Mouse (Mus musculus): ENCODE measurements around the gene 1700003E16Rik. TPM values are rescaled to one million over a fixed set of nuclear protein-coding genes. Genes with fewer than 3 reads are reported as not detected.

1700003E16Rik gene
- polyA plus RNA-seq, 1 experiment from 2014 or later: 3.8 TPM

- Histone ChIP-seq H3K4me3 (no peak overlapping the region), H3K4me1 (peaks cover 29% of the 10 kb centered on the region), H3K9ac (no peak overlapping the region), H3K9me3 (no peaks in the 10 kb centered on the region), H3K27ac (no peak overlapping the region), H3K27me3 (no peaks in the 10 kb centered on the region), H3K4me2 (replicated peaks) (no peak overlapping the region), H3K36me3 (0 out of 2 replicates have a peak, but pooled peaks cover under 1% of the 10 kb centered on the region)
- no peak for ATAC-seq (ENCODE audit: low FRiP score, low read depth)
- 81% methylated on average over 3 of the region's 3 CpGs for WGBS
These were observed 22.0 kb upstream of the 1700003E16Rik start for GRCm38 (mm10) chr6:83134226-83134625.

DNA sequence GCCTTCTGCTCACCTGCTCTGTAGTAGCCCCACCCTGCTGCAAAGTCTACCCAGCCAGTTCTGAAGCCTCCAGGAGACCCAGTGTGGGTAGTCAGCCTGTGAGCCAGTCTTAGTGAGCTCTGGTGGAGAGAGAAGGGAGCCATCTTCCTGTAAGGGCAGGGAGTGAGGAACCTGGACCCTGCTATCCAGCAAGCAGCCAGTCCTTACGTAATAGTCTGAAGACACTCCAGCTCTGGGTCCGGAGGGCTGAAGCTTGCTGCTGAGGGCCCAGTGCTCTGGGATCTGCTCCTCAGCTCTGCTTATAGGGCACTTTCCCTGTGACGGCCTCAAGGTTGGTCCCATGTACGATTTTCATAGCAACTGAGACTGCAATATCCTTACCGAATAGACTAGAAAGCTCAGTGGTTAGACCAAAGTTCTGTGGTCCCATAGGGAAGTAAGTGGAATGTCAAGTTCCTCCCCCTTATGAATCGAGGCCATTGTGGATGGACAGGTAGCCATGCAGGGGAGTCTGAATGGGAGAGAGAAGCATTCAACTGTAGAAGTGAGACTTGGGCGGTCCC lies 21.2 kb upstream of the 1700003E16Rik start, which contains the start of gene Rtkn:
Gene Rtkn (plus strand): TSS at position 513 of the 563 bp plus-strand sequence.
- Histone ChIP-seq H3K9me3 (no peaks in the 10 kb centered on the region), H3K27ac (peak within 1 kb of the TSS; percentile 100), H3K9ac (peak within 1 kb of the TSS; percentile 89), H3K4me1 (peaks cover 37% of the 10 kb centered on the region), H3K4me2 (replicated peaks) (peak within 1 kb of the TSS; percentile 94), H3K4me3 (peak within 1 kb of the TSS; percentile 61), H3K27me3 (no peaks in the 10 kb centered on the region), H3K36me3 (peaks cover 8% of the 10 kb centered on the region; the same call in 1 of the 2 replicates)
- 60% methylated on average over 7 of the region's 7 CpGs for WGBS
- no peak for ATAC-seq (ENCODE audit: low FRiP score, low read depth)

DNA sequence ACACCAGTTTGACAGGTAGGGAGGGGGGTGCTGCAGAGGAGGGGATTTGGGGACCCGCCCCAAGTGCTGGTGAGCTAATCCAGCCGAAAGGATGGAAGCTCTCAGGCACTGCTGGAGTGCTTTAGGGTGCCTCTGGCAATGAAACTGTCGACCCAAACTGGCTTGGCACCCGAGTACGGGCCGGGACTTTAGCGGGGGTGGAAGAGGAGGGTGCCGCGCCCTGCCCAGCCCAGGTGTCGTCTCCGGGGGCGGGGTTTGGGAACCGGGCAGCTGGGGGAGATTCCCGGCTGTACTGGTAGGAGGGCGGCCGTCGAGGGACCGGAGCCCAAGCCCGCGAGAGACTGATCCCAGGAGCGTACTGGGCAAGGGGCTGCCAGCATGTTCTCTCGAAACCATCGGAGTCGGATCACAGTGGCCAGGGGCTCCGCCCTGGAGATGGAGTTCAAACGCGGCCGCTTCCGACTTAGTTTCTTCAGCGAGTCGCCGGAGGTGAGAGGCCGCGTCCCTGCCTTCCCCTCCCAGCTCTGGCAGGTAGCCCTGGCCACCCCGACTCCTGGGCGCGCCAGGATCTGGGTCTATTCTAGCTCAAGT lies 20.5 kb upstream of the 1700003E16Rik start:
- no peaks in the 10 kb centered on the region for H3K9me3 ChIP-seq
- WGBS: 2% methylated on average over 37 of the region's 37 CpGs
- H3K27ac ChIP-seq: peak overlapping the region; percentile 100

GRCm38 (mm10) chr6:83136291-83136880 lies 19.8 kb upstream of the 1700003E16Rik start:
- peak overlapping the region; percentile 89 for H3K9ac ChIP-seq
- ATAC-seq (ENCODE audit: low FRiP score, low read depth): no peak
- no peaks in the 10 kb centered on the region for H3K27me3 ChIP-seq
- H3K27ac ChIP-seq: peak overlapping the region; percentile 100
- H3K9me3 ChIP-seq: no peaks in the 10 kb centered on the region
- 7% methylated on average over 5 of the region's 5 CpGs for WGBS
- H3K4me1 ChIP-seq: peaks cover 43% of the 10 kb centered on the region
- H3K36me3 ChIP-seq: peaks cover 9% of the 10 kb centered on the region; the same call in 1 of the 2 replicates
- H3K4me3 ChIP-seq: peak overlapping the region; percentile 61
- H3K4me2 ChIP-seq (replicated peaks): peak overlapping the region; percentile 94

More for the DNA sequence above, 20.5 kb upstream of the 1700003E16Rik start:
- Histone ChIP-seq H3K36me3 (peaks cover 9% of the 10 kb centered on the region; the same call in 1 of the 2 replicates), H3K4me1 (peaks cover 40% of the 10 kb centered on the region), H3K27me3 (no peaks in the 10 kb centered on the region), H3K4me2 (replicated peaks) (peak overlapping the region; percentile 94), H3K9ac (peak overlapping the region; percentile 89), H3K4me3 (peak overlapping the region; percentile 61)
- no peak for ATAC-seq (ENCODE audit: low FRiP score, low read depth)

- ATAC-seq (ENCODE audit: low FRiP score, low read depth): peak; percentile 90
- H3K4me2 ChIP-seq (replicated peaks): peak overlapping the region; percentile 94
- H3K27me3 ChIP-seq: no peaks in the 10 kb centered on the region
- peaks cover 9% of the 10 kb centered on the region; the same call in 1 of the 2 replicates for H3K36me3 ChIP-seq
- H3K4me3 ChIP-seq: peak overlapping the region; percentile 61
- H3K4me1 ChIP-seq: peaks cover 49% of the 10 kb centered on the region
- H3K9ac ChIP-seq: peak overlapping the region; percentile 89
- H3K9me3 ChIP-seq: no peaks in the 10 kb centered on the region
- peak overlapping the region; percentile 100 for H3K27ac ChIP-seq
- WGBS: under 1% methylated on average over 26 of the region's 26 CpGs
These were observed 19.2 kb upstream of the 1700003E16Rik start for GRCm38 (mm10) chr6:83136881-83137575.

DNA sequence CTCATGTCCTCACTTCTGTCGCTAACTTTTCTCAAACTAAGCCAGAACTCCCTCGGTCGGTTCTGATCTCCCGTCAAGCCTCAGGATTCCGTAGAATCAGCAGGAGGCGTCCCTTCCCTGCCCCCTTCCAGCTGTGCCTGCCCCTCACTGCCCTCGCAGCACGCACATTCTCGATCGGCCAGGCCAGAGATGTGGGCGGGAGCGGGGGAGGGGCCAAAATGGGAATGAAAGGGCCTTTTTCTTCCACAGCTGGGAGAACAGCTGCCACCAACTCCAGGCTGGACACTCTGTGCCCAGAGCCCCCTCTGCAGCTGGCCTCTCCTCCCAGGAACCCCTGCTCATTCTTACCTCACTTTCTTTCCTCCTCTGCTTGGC lies 18.6 kb upstream of the 1700003E16Rik start:
- peak; percentile 85 for ATAC-seq (ENCODE audit: low FRiP score, low read depth)
- H3K9me3 ChIP-seq: no peaks in the 10 kb centered on the region
- 0% methylated on average over 12 of the region's 12 CpGs for WGBS
- no peaks in the 10 kb centered on the region for H3K27me3 ChIP-seq
- peak overlapping the region; percentile 94 for H3K4me2 ChIP-seq (replicated peaks)
- H3K4me3 ChIP-seq: peak overlapping the region; percentile 61
- peak overlapping the region; percentile 100 for H3K27ac ChIP-seq
- H3K4me1 ChIP-seq: peaks cover 54% of the 10 kb centered on the region
- H3K36me3 ChIP-seq: peaks cover 9% of the 10 kb centered on the region; the same call in 1 of the 2 replicates
- peak overlapping the region; percentile 89 for H3K9ac ChIP-seq

- H3K4me1 ChIP-seq: peaks cover 59% of the 10 kb centered on the region
- peaks cover 9% of the 10 kb centered on the region; the same call in 1 of the 2 replicates for H3K36me3 ChIP-seq
- H3K27me3 ChIP-seq: no peaks in the 10 kb centered on the region
- WGBS: under 1% methylated on average over 11 of the region's 11 CpGs
- peak overlapping the region; percentile 61 for H3K4me3 ChIP-seq
- ATAC-seq (ENCODE audit: low FRiP score, low read depth): peak; percentile 34
- no peaks in the 10 kb centered on the region for H3K9me3 ChIP-seq
- H3K9ac ChIP-seq: peak overlapping the region; percentile 89
- peak overlapping the region; percentile 94 for H3K4me2 ChIP-seq (replicated peaks)
- peak overlapping the region; percentile 100 for H3K27ac ChIP-seq
These were observed 18.1 kb upstream of the 1700003E16Rik start for GRCm38 (mm10) chr6:83138056-83138455.

GRCm38 (mm10) chr6:83140044-83140443 lies 16.2 kb upstream of the 1700003E16Rik start:
- no peak for ATAC-seq (ENCODE audit: low FRiP score, low read depth)
- peaks cover 18% of the 10 kb centered on the region for H3K36me3 ChIP-seq
- H3K4me1 ChIP-seq: peaks cover 63% of the 10 kb centered on the region
- no peak overlapping the region for H3K4me3 ChIP-seq
- H3K27me3 ChIP-seq: no peaks in the 10 kb centered on the region
- H3K27ac ChIP-seq: no peak overlapping the region
- no peaks in the 10 kb centered on the region for H3K9me3 ChIP-seq
- peak overlapping the region; percentile 94 for H3K4me2 ChIP-seq (replicated peaks)
- 85% methylated on average over 8 of the region's 8 CpGs for WGBS
- H3K9ac ChIP-seq: no peak overlapping the region

DNA sequence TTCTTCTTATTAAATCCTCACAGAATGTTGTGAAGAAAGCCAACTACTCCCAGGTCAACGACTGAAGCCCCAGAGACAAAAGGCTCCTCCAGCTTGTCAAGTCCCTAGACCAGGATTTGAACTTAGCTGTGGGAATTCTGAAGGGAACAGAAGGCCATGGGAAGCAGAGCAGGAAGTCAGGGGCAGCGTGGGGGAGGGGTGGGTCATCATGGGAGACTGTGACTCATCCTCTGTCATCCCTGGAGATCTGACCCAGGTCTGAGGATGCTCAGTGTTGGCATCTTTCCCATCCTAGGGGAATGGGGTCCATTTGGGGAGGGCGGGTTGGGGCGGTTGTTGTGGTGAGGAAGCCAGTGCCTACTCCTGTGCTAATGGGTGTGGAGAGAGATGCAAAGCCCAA lies 14.6 kb upstream of the 1700003E16Rik start:
- Histone ChIP-seq H3K27me3 (no peaks in the 10 kb centered on the region), H3K9me3 (no peaks in the 10 kb centered on the region), H3K4me2 (replicated peaks) (peak overlapping the region; percentile 70), H3K9ac (peak overlapping the region; percentile 69), H3K36me3 (peaks cover 30% of the 10 kb centered on the region), H3K27ac (no peak overlapping the region), H3K4me1 (peaks cover 57% of the 10 kb centered on the region), H3K4me3 (peak overlapping the region; percentile 37)
- 35% methylated on average over 4 of the region's 4 CpGs for WGBS
- no peak for ATAC-seq (ENCODE audit: low FRiP score, low read depth)

- H3K27ac ChIP-seq: 0 out of 2 replicates have a peak overlapping the region, but pooled peaks have one; percentile 15
- peaks cover 57% of the 10 kb centered on the region for H3K4me1 ChIP-seq
- H3K9me3 ChIP-seq: no peaks in the 10 kb centered on the region
- H3K4me2 ChIP-seq (replicated peaks): peak overlapping the region; percentile 70
- WGBS: 5% methylated on average over 41 of the region's 41 CpGs
- ATAC-seq (ENCODE audit: low FRiP score, low read depth): no peak
- H3K4me3 ChIP-seq: peak overlapping the region; percentile 37
- no peaks in the 10 kb centered on the region for H3K27me3 ChIP-seq
- peak overlapping the region; percentile 69 for H3K9ac ChIP-seq
- peaks cover 36% of the 10 kb centered on the region for H3K36me3 ChIP-seq
These were observed 13.9 kb upstream of the 1700003E16Rik start for GRCm38 (mm10) chr6:83142211-83142731.

- Histone ChIP-seq H3K9ac (peak overlapping the region; percentile 69; the same call in 1 of the 2 replicates), H3K9me3 (no peaks in the 10 kb centered on the region), H3K4me2 (replicated peaks) (peak overlapping the region; percentile 70), H3K4me1 (peaks cover 55% of the 10 kb centered on the region), H3K27me3 (no peaks in the 10 kb centered on the region), H3K36me3 (peaks cover 42% of the 10 kb centered on the region), H3K4me3 (no peak overlapping the region), H3K27ac (no peak overlapping the region)
- no peak for ATAC-seq (ENCODE audit: low FRiP score, low read depth)
- 39% methylated on average over 11 of the region's 11 CpGs for WGBS
These were observed 13.3 kb upstream of the 1700003E16Rik start for GRCm38 (mm10) chr6:83142886-83143285.

Data from limb, embryonic 13.5 days (tissue).